Mouse (Mus musculus): ENCODE results near the gene Gpr108. TPM values are rescaled to one million over a fixed set of nuclear protein-coding genes. Genes with fewer than 3 reads are reported as not detected.
A peak's percentile ranks its signal among the peaks of the same experiment; 100 is the strongest.

Gpr108 gene
- polyA plus RNA-seq, 1 experiment from 2014 or later, result 40.6 TPM

DNA sequence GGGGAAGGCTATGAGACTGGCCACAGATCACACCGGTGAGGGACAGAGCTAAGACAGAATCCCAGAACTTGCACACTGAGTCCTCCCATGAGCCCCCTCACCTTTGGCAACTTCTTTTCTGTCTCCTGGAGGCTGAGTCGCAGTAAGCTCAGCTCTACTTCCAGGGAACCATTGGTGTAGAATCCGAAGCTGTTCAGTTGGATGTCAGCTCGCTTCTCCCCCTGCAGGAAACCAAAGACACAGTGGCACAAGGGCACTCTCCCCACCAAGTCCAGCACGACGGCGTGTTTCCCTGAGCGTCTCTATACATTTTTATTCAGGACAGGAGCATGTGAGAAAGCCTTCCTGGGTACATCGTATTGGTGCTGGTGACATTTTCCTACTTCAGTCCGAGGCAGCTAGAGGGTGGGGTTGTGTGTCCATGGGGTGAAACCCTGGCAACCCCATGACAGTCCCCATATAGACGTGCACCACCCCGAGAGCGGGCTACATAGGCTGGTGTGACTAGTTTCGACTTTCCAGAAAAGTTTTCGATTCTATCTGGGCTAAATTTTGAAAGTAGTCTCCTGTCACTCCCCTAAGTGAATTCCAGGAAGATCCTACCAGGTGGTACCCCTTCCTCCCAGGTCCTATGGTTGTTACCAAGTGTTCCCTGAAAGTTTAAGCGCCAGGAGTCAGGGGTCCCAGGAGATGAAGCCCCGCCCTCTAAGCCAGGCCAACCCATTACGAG lies 1.4 kb downstream of the Gpr108 start:
- H3K27ac ChIP-seq (ENCODE audit: low read length), result peak overlapping the region; percentile 93
- 3% methylated on average over 18 of the region's 18 CpGs for WGBS
- ATAC-seq (ENCODE audit: insufficient number of reproducible peaks, insufficient read depth, low FRiP score, low read depth), result no peak

DNA sequence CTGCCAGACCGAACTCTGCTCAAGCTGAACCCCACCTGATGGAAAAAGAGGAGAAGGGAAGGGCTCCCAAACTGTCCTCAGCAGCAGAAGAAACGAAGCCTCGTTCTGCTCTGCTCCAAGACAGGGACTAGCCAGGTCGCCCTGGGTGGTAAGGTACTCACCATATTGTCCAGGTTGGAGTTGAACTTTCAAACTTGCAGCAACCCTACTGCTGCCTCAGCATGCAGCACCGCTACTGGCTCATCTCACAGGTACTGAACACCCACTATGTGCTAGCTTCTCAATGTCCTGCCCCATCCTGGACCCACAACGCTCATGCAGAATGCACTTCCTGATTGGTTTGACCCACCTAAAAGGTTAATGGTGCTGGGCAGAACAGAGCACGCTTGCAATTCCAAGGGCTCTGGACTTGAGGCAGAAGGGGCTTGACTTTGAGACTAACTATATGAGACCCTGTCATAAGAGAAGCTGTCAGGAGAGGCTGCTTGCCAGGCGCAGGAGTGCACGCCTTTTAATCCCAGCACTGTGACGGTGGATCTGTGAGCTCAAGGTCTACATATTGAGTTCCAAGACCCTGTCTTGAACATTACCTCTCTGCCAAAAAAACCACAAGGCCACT lies 2.8 kb downstream of the Gpr108 start:
- 88% methylated on average over 10 of the region's 10 CpGs for WGBS
- Histone ChIP-seq H3K36me3 (ENCODE audit: control insufficient read depth, insufficient read depth, low read length) (peaks cover 7% of the 10 kb centered on the region; the same call in 1 of the 2 replicates), H3K9ac (replicated peaks; ENCODE audit: low read depth, low read length) (no peak overlapping the region), H3K27ac (ENCODE audit: low read length) (no peak overlapping the region), H3K9me3 (ENCODE audit: control insufficient read depth, low read depth, low read length) (no peaks in the 10 kb centered on the region; the same call in 1 of the 2 replicates), H3K4me1 (ENCODE audit: control insufficient read depth, insufficient read depth, low read length) (peaks cover 14% of the 10 kb centered on the region), H3K4me2 (replicated peaks; ENCODE audit: low read depth, low read length) (no peak overlapping the region), H3K4me3 (ENCODE audit: low read depth, low read length) (no peak overlapping the region), H3K27me3 (ENCODE audit: control insufficient read depth, insufficient read depth, low read length) (no peaks in the 10 kb centered on the region)
- no peak for ATAC-seq (ENCODE audit: insufficient number of reproducible peaks, insufficient read depth, low FRiP score, low read depth)

More for the DNA sequence above, 1.4 kb downstream of the Gpr108 start:
- H3K4me2 ChIP-seq (replicated peaks; ENCODE audit: low read depth, low read length), result peak overlapping the region; percentile 86
- peak overlapping the region; percentile 58 for H3K9ac ChIP-seq (replicated peaks; ENCODE audit: low read depth, low read length)
- peak overlapping the region; percentile 56 for H3K4me3 ChIP-seq (ENCODE audit: low read depth, low read length)
- peaks cover 21% of the 10 kb centered on the region for H3K4me1 ChIP-seq (ENCODE audit: control insufficient read depth, insufficient read depth, low read length)
- no peaks in the 10 kb centered on the region; the same call in 1 of the 2 replicates for H3K9me3 ChIP-seq (ENCODE audit: control insufficient read depth, low read depth, low read length)
- peaks cover 4% of the 10 kb centered on the region; the same call in 1 of the 2 replicates for H3K36me3 ChIP-seq (ENCODE audit: control insufficient read depth, insufficient read depth, low read length)
- no peaks in the 10 kb centered on the region for H3K27me3 ChIP-seq (ENCODE audit: control insufficient read depth, insufficient read depth, low read length)

DNA sequence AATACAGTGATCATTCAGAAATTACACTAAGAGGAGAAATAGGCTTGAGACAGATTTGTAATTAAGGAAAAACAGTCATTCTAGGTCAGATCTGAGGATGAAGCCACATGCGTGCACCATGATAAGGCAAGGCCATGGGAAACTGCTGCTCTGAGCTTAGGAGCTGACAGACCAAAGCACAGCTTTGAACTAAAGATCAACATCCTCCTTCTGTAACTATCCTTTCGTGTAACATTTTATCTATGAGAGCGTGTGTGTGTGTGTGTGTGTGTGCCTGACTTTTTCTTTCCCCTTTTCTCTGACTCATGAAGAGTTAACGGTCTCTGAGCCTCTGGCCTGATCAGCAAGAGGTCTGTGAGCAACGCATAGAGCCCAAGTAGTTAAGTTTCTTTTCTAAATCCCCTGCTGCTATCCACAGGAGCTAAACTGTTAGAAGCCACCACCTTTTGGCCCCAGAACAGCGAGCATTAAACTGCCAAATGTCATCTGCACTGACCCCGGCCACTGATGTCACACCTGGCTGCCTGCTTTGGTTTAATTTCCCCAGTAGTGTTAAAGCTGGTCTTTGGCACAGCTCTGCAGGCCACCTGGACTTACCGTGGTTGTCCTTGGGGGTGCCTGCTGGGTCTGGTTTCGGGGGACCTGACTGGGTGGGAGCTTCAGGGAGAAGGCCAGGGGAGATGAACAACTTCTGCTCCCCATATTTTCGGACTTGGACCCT lies 4.4 kb downstream of the Gpr108 start:
- 70% methylated on average over 10 of the region's 10 CpGs for WGBS
- no peak overlapping the region for H3K4me2 ChIP-seq (replicated peaks; ENCODE audit: low read depth, low read length)
- H3K36me3 ChIP-seq (ENCODE audit: control insufficient read depth, insufficient read depth, low read length), result peaks cover 7% of the 10 kb centered on the region; the same call in 1 of the 2 replicates
- H3K9ac ChIP-seq (replicated peaks; ENCODE audit: low read depth, low read length), result no peak overlapping the region
- peaks cover 13% of the 10 kb centered on the region for H3K4me1 ChIP-seq (ENCODE audit: control insufficient read depth, insufficient read depth, low read length)
- H3K27ac ChIP-seq (ENCODE audit: low read length), result no peak overlapping the region
- H3K27me3 ChIP-seq (ENCODE audit: control insufficient read depth, insufficient read depth, low read length), result no peaks in the 10 kb centered on the region
- no peak for ATAC-seq (ENCODE audit: insufficient number of reproducible peaks, insufficient read depth, low FRiP score, low read depth)
- H3K9me3 ChIP-seq (ENCODE audit: control insufficient read depth, low read depth, low read length), result no peaks in the 10 kb centered on the region; the same call in 1 of the 2 replicates
- no peak overlapping the region for H3K4me3 ChIP-seq (ENCODE audit: low read depth, low read length)

DNA sequence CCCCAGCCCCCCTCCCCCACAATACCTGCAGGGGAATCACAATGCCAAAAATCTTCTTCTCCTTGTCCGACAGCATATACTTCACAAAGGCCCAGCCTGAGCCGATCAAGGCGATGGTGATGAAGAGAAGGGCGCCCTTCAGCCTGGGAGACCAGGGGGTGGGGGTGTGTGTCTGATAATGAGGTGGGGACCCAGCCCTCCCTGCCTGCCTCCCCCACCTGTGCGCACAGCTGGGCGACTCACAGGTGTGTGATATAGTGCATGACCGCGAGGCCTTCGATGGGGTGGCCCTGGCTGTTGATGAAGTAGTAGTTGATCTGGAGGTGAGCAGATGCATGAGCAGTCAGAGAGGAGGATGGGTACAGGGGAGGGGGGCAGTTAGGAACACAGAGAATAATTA lies 11.1 kb downstream of the Gpr108 start:
- no peak overlapping the region for H3K4me2 ChIP-seq (replicated peaks; ENCODE audit: low read depth, low read length)
- no peaks in the 10 kb centered on the region; the same call in 1 of the 2 replicates for H3K9me3 ChIP-seq (ENCODE audit: control insufficient read depth, low read depth, low read length)
- no peak overlapping the region for H3K4me3 ChIP-seq (ENCODE audit: low read depth, low read length)
- no peaks in the 10 kb centered on the region for H3K4me1 ChIP-seq (ENCODE audit: control insufficient read depth, insufficient read depth, low read length)
- no peak overlapping the region for H3K27ac ChIP-seq (ENCODE audit: low read length)
- 92% methylated on average over 9 of the region's 9 CpGs for WGBS
- no peak for ATAC-seq (ENCODE audit: insufficient number of reproducible peaks, insufficient read depth, low FRiP score, low read depth)
- no peak overlapping the region for H3K9ac ChIP-seq (replicated peaks; ENCODE audit: low read depth, low read length)
- peaks cover 32% of the 10 kb centered on the region for H3K36me3 ChIP-seq (ENCODE audit: control insufficient read depth, insufficient read depth, low read length)
- H3K27me3 ChIP-seq (ENCODE audit: control insufficient read depth, insufficient read depth, low read length), result no peaks in the 10 kb centered on the region

DNA sequence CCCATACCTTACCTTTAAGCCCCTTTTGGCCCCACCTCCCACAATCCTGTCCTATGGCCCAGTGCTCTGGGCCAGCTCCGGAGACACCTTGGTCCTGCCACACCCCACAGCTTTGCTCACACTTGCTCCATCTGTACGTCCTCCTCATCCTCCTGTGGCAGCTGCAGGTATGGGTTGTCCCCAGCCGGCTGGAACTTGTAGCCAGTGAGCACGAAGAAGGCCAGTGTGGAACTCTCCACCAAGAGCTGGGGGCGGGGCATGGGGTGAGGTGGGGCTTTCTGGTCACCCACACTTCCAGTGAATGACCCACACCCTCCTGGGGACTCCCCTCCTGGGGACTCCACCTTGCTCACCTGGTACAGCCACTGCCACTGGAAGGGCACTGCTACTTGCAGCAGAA lies 12.4 kb downstream of the Gpr108 start:
- no peak for ATAC-seq (ENCODE audit: insufficient number of reproducible peaks, insufficient read depth, low FRiP score, low read depth)
- H3K4me1 ChIP-seq (ENCODE audit: control insufficient read depth, insufficient read depth, low read length), result no peaks in the 10 kb centered on the region
- 87% methylated on average over 5 of the region's 5 CpGs for WGBS
- H3K27me3 ChIP-seq (ENCODE audit: control insufficient read depth, insufficient read depth, low read length), result no peaks in the 10 kb centered on the region
- no peak overlapping the region for H3K4me3 ChIP-seq (ENCODE audit: low read depth, low read length)
- peaks cover 26% of the 10 kb centered on the region for H3K36me3 ChIP-seq (ENCODE audit: control insufficient read depth, insufficient read depth, low read length)
- no peaks in the 10 kb centered on the region for H3K9me3 ChIP-seq (ENCODE audit: control insufficient read depth, low read depth, low read length)
- H3K27ac ChIP-seq (ENCODE audit: low read length), result no peak overlapping the region
- no peak overlapping the region for H3K4me2 ChIP-seq (replicated peaks; ENCODE audit: low read depth, low read length)
- H3K9ac ChIP-seq (replicated peaks; ENCODE audit: low read depth, low read length), result no peak overlapping the region

DNA sequence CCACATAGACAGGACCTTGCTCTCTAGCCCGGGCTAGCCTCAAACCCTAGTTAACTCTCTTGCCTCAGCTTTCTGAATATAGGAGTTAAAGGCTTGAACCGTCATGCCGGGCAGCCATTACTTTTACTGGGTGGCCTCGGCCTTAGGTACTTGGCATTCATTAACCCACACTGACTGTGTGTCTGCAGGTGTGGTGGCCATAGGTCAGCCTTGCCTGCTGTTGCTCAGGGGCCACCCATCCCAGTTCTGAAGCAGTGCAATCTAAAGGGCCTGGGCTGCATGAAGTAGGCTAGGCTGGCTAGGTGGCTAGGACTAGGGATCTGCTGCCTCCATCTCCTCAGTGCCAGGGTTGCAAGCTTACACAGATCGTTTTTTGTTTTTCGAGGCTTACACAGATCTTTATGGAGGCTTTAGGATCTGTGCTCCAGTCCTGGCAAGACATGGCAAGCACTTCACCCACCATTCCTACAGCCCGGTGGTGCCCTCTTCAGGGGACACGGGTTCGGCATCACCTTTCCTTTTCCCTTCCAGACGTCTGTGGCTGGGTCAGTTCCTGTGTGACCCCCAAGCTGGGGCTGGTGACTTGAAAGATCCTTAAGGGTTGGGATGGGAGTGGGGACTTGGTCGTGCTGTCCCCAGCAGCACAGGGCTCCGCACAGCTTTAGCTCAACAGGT lies 13.9 kb downstream of the Gpr108 start:
- Histone ChIP-seq H3K27me3 (ENCODE audit: control insufficient read depth, insufficient read depth, low read length) (no peaks in the 10 kb centered on the region), H3K4me3 (ENCODE audit: low read depth, low read length) (no peak overlapping the region), H3K4me1 (ENCODE audit: control insufficient read depth, insufficient read depth, low read length) (no peaks in the 10 kb centered on the region), H3K9me3 (ENCODE audit: control insufficient read depth, low read depth, low read length) (no peaks in the 10 kb centered on the region), H3K4me2 (replicated peaks; ENCODE audit: low read depth, low read length) (no peak overlapping the region), H3K9ac (replicated peaks; ENCODE audit: low read depth, low read length) (no peak overlapping the region), H3K27ac (ENCODE audit: low read length) (no peak overlapping the region), H3K36me3 (ENCODE audit: control insufficient read depth, insufficient read depth, low read length) (peaks cover 26% of the 10 kb centered on the region)
- no peak for ATAC-seq (ENCODE audit: insufficient number of reproducible peaks, insufficient read depth, low FRiP score, low read depth)
- WGBS, result 78% methylated on average over 12 of the region's 12 CpGs

DNA sequence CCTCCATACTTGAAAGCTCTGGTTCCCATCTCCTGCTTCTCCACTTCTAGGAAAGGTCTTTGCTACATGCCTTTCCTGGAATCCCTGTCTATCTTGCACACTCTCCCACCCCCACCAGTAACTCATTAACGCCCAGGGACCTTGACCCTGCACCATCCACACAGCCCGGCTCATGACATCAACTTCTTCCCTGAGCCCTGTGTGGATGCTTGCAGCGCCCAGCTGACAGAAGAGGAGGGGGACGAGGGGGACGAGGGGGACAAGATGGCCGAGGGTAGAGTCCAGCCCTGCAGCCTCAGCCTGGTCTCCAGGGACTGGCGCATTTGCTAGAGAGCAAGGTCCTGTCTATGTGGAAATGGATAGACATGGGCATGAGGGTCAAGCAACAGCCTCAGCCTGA lies 15.2 kb downstream of the Gpr108 start:
- Histone ChIP-seq H3K4me3 (ENCODE audit: low read depth, low read length) (no peak overlapping the region), H3K27ac (ENCODE audit: low read length) (no peak overlapping the region), H3K9ac (replicated peaks; ENCODE audit: low read depth, low read length) (no peak overlapping the region), H3K4me1 (ENCODE audit: control insufficient read depth, insufficient read depth, low read length) (no peaks in the 10 kb centered on the region), H3K9me3 (ENCODE audit: control insufficient read depth, low read depth, low read length) (no peaks in the 10 kb centered on the region), H3K36me3 (ENCODE audit: control insufficient read depth, insufficient read depth, low read length) (peaks cover 26% of the 10 kb centered on the region), H3K27me3 (ENCODE audit: control insufficient read depth, insufficient read depth, low read length) (no peaks in the 10 kb centered on the region), H3K4me2 (replicated peaks; ENCODE audit: low read depth, low read length) (no peak overlapping the region)
- WGBS, result 29% methylated on average over 7 of the region's 7 CpGs
- no peak for ATAC-seq (ENCODE audit: insufficient number of reproducible peaks, insufficient read depth, low FRiP score, low read depth)

DNA sequence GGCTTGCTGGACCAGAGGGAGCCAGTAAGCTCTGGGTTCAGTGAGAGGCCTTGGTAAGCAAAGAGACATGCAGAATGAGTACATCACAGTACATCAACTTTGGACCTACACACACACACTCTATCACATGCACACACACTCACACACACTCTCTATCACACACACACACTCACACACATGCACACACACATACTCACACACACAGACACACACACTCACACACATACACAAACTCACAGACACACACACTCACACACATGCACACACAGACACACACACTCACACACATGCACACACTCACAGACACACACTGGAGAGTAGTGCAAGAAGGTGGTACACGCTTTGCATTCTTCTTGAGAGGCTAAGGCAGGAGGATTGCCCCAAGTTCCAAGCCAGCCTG lies 16.0 kb downstream of the Gpr108 start:
- WGBS, result 79% methylated on average over 1 of the region's 1 CpGs
- H3K27ac ChIP-seq (ENCODE audit: low read length), result no peak overlapping the region
- no peak overlapping the region for H3K4me2 ChIP-seq (replicated peaks; ENCODE audit: low read depth, low read length)
- no peaks in the 10 kb centered on the region for H3K9me3 ChIP-seq (ENCODE audit: control insufficient read depth, low read depth, low read length)
- no peaks in the 10 kb centered on the region for H3K4me1 ChIP-seq (ENCODE audit: control insufficient read depth, insufficient read depth, low read length)
- H3K9ac ChIP-seq (replicated peaks; ENCODE audit: low read depth, low read length), result no peak overlapping the region
- no peak for ATAC-seq (ENCODE audit: insufficient number of reproducible peaks, insufficient read depth, low FRiP score, low read depth)
- H3K27me3 ChIP-seq (ENCODE audit: control insufficient read depth, insufficient read depth, low read length), result no peaks in the 10 kb centered on the region
- no peak overlapping the region for H3K4me3 ChIP-seq (ENCODE audit: low read depth, low read length)
- peaks cover 19% of the 10 kb centered on the region for H3K36me3 ChIP-seq (ENCODE audit: control insufficient read depth, insufficient read depth, low read length)
